Comparison of ENCODE assay signal across 8 mouse cellular contexts in genomic region chr8:84743054-84743415, GRCm38 (mm10). TPM values are rescaled to one million over a fixed set of nuclear protein-coding genes. Genes with fewer than 3 reads are reported as not detected.
DNase-seq lines count a peak whose midpoint lies in the region; ATAC-seq and TF ChIP-seq lines count a peak whose summit lies in the region.

No protein-coding gene starts in this region.

- 21% methylated on average over 10 of the region's 10 CpGs for WGBS in lung, postnatal 0 days
- WGBS in forebrain, embryonic 15.5 days = 8% methylated on average over 10 of the region's 10 CpGs
- 2% methylated on average over 10 of the region's 10 CpGs for WGBS in limb, embryonic 11.5 days
- WGBS in stomach, embryonic 16.5 days = 22% methylated on average over 10 of the region's 10 CpGs

- peak; percentile 40 for DNase-seq in lung, postnatal 0 days (ENCODE audit: low spot score)
- no peak for DNase-seq in lung, postnatal 4 days
- no peak for DNase-seq in limb, embryonic 11.5 days (ENCODE audit: low spot score)
- no peak for DNase-seq in layer of hippocampus, adult 8-10 months (ENCODE audit: low spot score in 2 of 2)
- DNase-seq in adrenal gland, adult 8-10 months = no peak
- DNase-seq in thymus, postnatal 10 days (ENCODE audit: low spot score in 2 of 2) = no peak

- ATAC-seq in lung, postnatal 0 days = no peak; the same call in 1 of the 2 replicates
- ATAC-seq in forebrain, embryonic 15.5 days (replicated peaks) = no peak
- ATAC-seq in limb, embryonic 11.5 days (ENCODE audit: insufficient number of reproducible peaks, low FRiP score, low TSS enrichment, low read depth) = peak; percentile 49
- ATAC-seq in stomach, embryonic 16.5 days (ENCODE audit: insufficient read depth, low FRiP score) = no peak

- TF ChIP-seq CTCF in lung, postnatal 0 days (IDR thresholded peaks at IDR 0.05) = no peak

- no peaks in the 10 kb centered on the region for H3K36me3 ChIP-seq in lung, postnatal 0 days (ENCODE audit: insufficient read depth, low read length)
- no peaks in the 10 kb centered on the region for H3K36me3 ChIP-seq in forebrain, embryonic 15.5 days
- no peaks in the 10 kb centered on the region for H3K36me3 ChIP-seq in limb, embryonic 11.5 days (ENCODE audit: control insufficient read depth, insufficient read depth, low read length)
- peaks cover 4% of the 10 kb centered on the region; the same call in 1 of the 2 replicates for H3K36me3 ChIP-seq in stomach, embryonic 16.5 days (ENCODE audit: control insufficient read depth, insufficient read depth, low read length)

- no peak overlapping the region for H3K9ac ChIP-seq in lung, postnatal 0 days (replicated peaks; ENCODE audit: low read depth)
- H3K9ac ChIP-seq in forebrain, embryonic 15.5 days (replicated peaks) = peak overlapping the region; percentile 35; the same call in 1 of the 2 replicates
- H3K9ac ChIP-seq in limb, embryonic 11.5 days (ENCODE audit: low read length) = peak overlapping the region; percentile 45; the same call in 1 of the 2 replicates
- peak overlapping the region; percentile 69 for H3K9ac ChIP-seq in stomach, embryonic 16.5 days (ENCODE audit: low read length)

- TF ChIP-seq EP300 in lung, postnatal 0 days (IDR thresholded peaks at IDR 0.05) = no peak

- H3K4me2 ChIP-seq in lung, postnatal 0 days (replicated peaks; ENCODE audit: low read depth, low read length) = peak overlapping the region; percentile 32; the same call in 1 of the 2 replicates
- H3K4me2 ChIP-seq in forebrain, embryonic 15.5 days (replicated peaks) = peak overlapping the region; percentile 34
- H3K4me2 ChIP-seq in limb, embryonic 11.5 days (ENCODE audit: low read depth, severe bottlenecking) = peak overlapping the region; percentile 49
- peak overlapping the region; percentile 52 for H3K4me2 ChIP-seq in stomach, embryonic 16.5 days (ENCODE audit: low read depth, low read length)

- H3K27ac ChIP-seq in lung, postnatal 0 days (ENCODE audit: low read length) = no peak overlapping the region
- peak overlapping the region; percentile 82 for H3K27ac ChIP-seq in forebrain, embryonic 15.5 days (replicated peaks)
- peak overlapping the region; percentile 100 for H3K27ac ChIP-seq in limb, embryonic 11.5 days (replicated peaks; ENCODE audit: low read depth, low read length)
- peak overlapping the region; percentile 95 for H3K27ac ChIP-seq in stomach, embryonic 16.5 days (ENCODE audit: low read length)

- no peak overlapping the region for H3K4me3 ChIP-seq in lung, postnatal 0 days (ENCODE audit: low read depth, low read length)
- no peak overlapping the region for H3K4me3 ChIP-seq in forebrain, embryonic 15.5 days
- H3K4me3 ChIP-seq in limb, embryonic 11.5 days (ENCODE audit: low read depth, low read length) = peak overlapping the region; percentile 22
- H3K4me3 ChIP-seq in stomach, embryonic 16.5 days (replicated peaks; ENCODE audit: low read length) = peak overlapping the region; percentile 25

- no peaks in the 10 kb centered on the region for H3K27me3 ChIP-seq in lung, postnatal 0 days (replicated peaks; ENCODE audit: insufficient read depth, low read length)
- no peaks in the 10 kb centered on the region for H3K27me3 ChIP-seq in forebrain, embryonic 15.5 days
- H3K27me3 ChIP-seq in limb, embryonic 11.5 days (ENCODE audit: control insufficient read depth, insufficient read depth, low read length) = peaks cover 28% of the 10 kb centered on the region
- no peaks in the 10 kb centered on the region for H3K27me3 ChIP-seq in stomach, embryonic 16.5 days (ENCODE audit: control insufficient read depth, insufficient read depth, low read length)

- peaks cover 52% of the 10 kb centered on the region for H3K4me1 ChIP-seq in lung, postnatal 0 days (ENCODE audit: insufficient read depth, low read depth, low read length)
- H3K4me1 ChIP-seq in forebrain, embryonic 15.5 days = peaks cover 97% of the 10 kb centered on the region
- peaks cover 93% of the 10 kb centered on the region for H3K4me1 ChIP-seq in limb, embryonic 11.5 days (ENCODE audit: control insufficient read depth, insufficient read depth, low read length)
- H3K4me1 ChIP-seq in stomach, embryonic 16.5 days (ENCODE audit: control insufficient read depth, insufficient read depth, low read length) = peaks cover 79% of the 10 kb centered on the region

- H3K9me3 ChIP-seq in lung, postnatal 0 days (ENCODE audit: low read length) = no peaks in the 10 kb centered on the region
- H3K9me3 ChIP-seq in forebrain, embryonic 15.5 days = no peaks in the 10 kb centered on the region
- H3K9me3 ChIP-seq in limb, embryonic 11.5 days (ENCODE audit: control insufficient read depth, low read length) = no peaks in the 10 kb centered on the region
- H3K9me3 ChIP-seq in stomach, embryonic 16.5 days (replicated peaks; ENCODE audit: control insufficient read depth, low read length) = no peaks in the 10 kb centered on the region

RNA-seq across cellular contexts. Expression of gene G430095P16Rik, which starts 20.2 kb away (rescaled TPM):
- polyA plus RNA-seq in lung, postnatal 0 days (2015; fragmentation: Nextera tagmentation; extraction: Ambion mirVana) = 2.0 and 2.8 TPM in 2 replicates
- 2.7 TPM in 2 replicates for polyA plus RNA-seq in forebrain, embryonic 15.5 days (2015; fragmentation: Nextera tagmentation; extraction: Ambion mirVana)
- 7.7 and 8.6 TPM in 2 replicates for polyA plus RNA-seq in limb, embryonic 11.5 days (2014; fragmentation: Nextera tagmentation; extraction: Ambion mirVana)
- polyA plus RNA-seq in stomach, embryonic 16.5 days (2015; fragmentation: Nextera tagmentation; extraction: Ambion mirVana) = 3.2 and 4.1 TPM in 2 replicates
- not detected for total RNA-seq in layer of hippocampus, adult 8-10 months (2022)
- under 1 TPM in 2 of 4 experiments, not detected in 2; 0.52 to 0.73 TPM for total RNA-seq in adrenal gland, adult 8-10 months (2022)

RNA-seq across cellular contexts. Expression of gene Lyl1, which starts 41.8 kb away (rescaled TPM):
- 11.6 and 13.9 TPM in 2 replicates for polyA plus RNA-seq in lung, postnatal 0 days (2015; fragmentation: Nextera tagmentation; extraction: Ambion mirVana)
- 2.1 and 2.5 TPM in 2 replicates for polyA plus RNA-seq in forebrain, embryonic 15.5 days (2015; fragmentation: Nextera tagmentation; extraction: Ambion mirVana)
- polyA plus RNA-seq in limb, embryonic 11.5 days (2014; fragmentation: Nextera tagmentation; extraction: Ambion mirVana) = 3.9 and 4.8 TPM in 2 replicates
- polyA plus RNA-seq in stomach, embryonic 16.5 days (2015; fragmentation: Nextera tagmentation; extraction: Ambion mirVana) = 6.0 and 8.3 TPM in 2 replicates
- 1 to 10 TPM; 2.6 to 7.2 (median 4.8) TPM for total RNA-seq in layer of hippocampus, adult 8-10 months (2022)
- 1 to 10 TPM; 3.1 to 5.6 (median 4.2) TPM for total RNA-seq in adrenal gland, adult 8-10 months (2022)

RNA-seq across cellular contexts. Expression of gene Nacc1, which starts 55.4 kb away (rescaled TPM):
- polyA plus RNA-seq in lung, postnatal 0 days (2015; fragmentation: Nextera tagmentation; extraction: Ambion mirVana) = 7.1 and 7.4 TPM in 2 replicates
- 15.5 and 16.4 TPM in 2 replicates for polyA plus RNA-seq in forebrain, embryonic 15.5 days (2015; fragmentation: Nextera tagmentation; extraction: Ambion mirVana)
- 26.4 and 26.7 TPM in 2 replicates for polyA plus RNA-seq in limb, embryonic 11.5 days (2014; fragmentation: Nextera tagmentation; extraction: Ambion mirVana)
- polyA plus RNA-seq in stomach, embryonic 16.5 days (2015; fragmentation: Nextera tagmentation; extraction: Ambion mirVana) = 14.4 and 14.5 TPM in 2 replicates
- total RNA-seq in layer of hippocampus, adult 8-10 months (2022) = 10 to 100 TPM; 86.2 to 91.2 (median 87.6) TPM
- 10 to 100 TPM; 81.0 to 86.9 (median 83.7) TPM for total RNA-seq in adrenal gland, adult 8-10 months (2022)

RNA-seq across cellular contexts. Expression of gene Trmt1, which starts 56.9 kb away (rescaled TPM):
- 38.4 and 43.4 TPM in 2 replicates for polyA plus RNA-seq in lung, postnatal 0 days (2015; fragmentation: Nextera tagmentation; extraction: Ambion mirVana)
- polyA plus RNA-seq in forebrain, embryonic 15.5 days (2015; fragmentation: Nextera tagmentation; extraction: Ambion mirVana) = 62.4 and 64.0 TPM in 2 replicates
- polyA plus RNA-seq in limb, embryonic 11.5 days (2014; fragmentation: Nextera tagmentation; extraction: Ambion mirVana) = 65.7 and 65.9 TPM in 2 replicates
- 53.7 and 54.1 TPM in 2 replicates for polyA plus RNA-seq in stomach, embryonic 16.5 days (2015; fragmentation: Nextera tagmentation; extraction: Ambion mirVana)
- 100 to 1,000 TPM in 2 of 4 experiments, 10 to 100 TPM in 2; 91.6 to 133 (median 103) TPM for total RNA-seq in layer of hippocampus, adult 8-10 months (2022)
- total RNA-seq in adrenal gland, adult 8-10 months (2022) = 100 to 1,000 TPM in 2 of 4 experiments, 10 to 100 TPM in 2; 75.4 to 109 (median 88.5) TPM

RNA-seq across cellular contexts. Expression of gene Nfix, which starts 57.1 kb away (rescaled TPM):
- 38.8 and 45.1 TPM in 2 replicates for polyA plus RNA-seq in lung, postnatal 0 days (2015; fragmentation: Nextera tagmentation; extraction: Ambion mirVana)
- 413 and 445 TPM in 2 replicates for polyA plus RNA-seq in forebrain, embryonic 15.5 days (2015; fragmentation: Nextera tagmentation; extraction: Ambion mirVana)
- 4.6 TPM in 2 replicates for polyA plus RNA-seq in limb, embryonic 11.5 days (2014; fragmentation: Nextera tagmentation; extraction: Ambion mirVana)
- polyA plus RNA-seq in stomach, embryonic 16.5 days (2015; fragmentation: Nextera tagmentation; extraction: Ambion mirVana) = 36.5 and 37.8 TPM in 2 replicates
- total RNA-seq in layer of hippocampus, adult 8-10 months (2022) = 100 to 1,000 TPM; 453 to 552 (median 494) TPM
- total RNA-seq in adrenal gland, adult 8-10 months (2022) = 100 to 1,000 TPM in 3 of 4 experiments, 10 to 100 TPM in 1; 99.6 to 150 (median 117) TPM

Comparison
In these comparisons a context has a peak if more than half of its experiments do, and no peak if none do; other contexts are left out.
1. H3K4me3 ChIP-seq: peak in limb, embryonic 11.5 days (single experiment) and stomach, embryonic 16.5 days (single experiment); none in lung, postnatal 0 days (single experiment) and forebrain, embryonic 15.5 days (single experiment).
2. Peak in every context shown above with its lines, with median percentiles within 50 percentile points of each other: H3K4me2 ChIP-seq.